Mouse (Mus musculus) embryonic facial prominence, embryonic 11.5 days (tissue): Measurements from ENCODE around the gene Scp2d1. TPM values are rescaled to one million over a fixed set of nuclear protein-coding genes. Genes with fewer than 3 reads are reported as not detected.
"Not testable (repeated sequence)": the region's sequence is repeated elsewhere in the genome, so short reads cannot be mapped to it uniquely, and the experiment has no call there.

Source experiments
- ATAC-seq: fragments of 200-750 bp; cut with Nextera tagmentation; replicated peaks from 2 replicates; pipeline ENCODE4 v1.8.0; 2017; ENCODE audit warnings: low read depth; ENCODE audit not compliant: insufficient number of reproducible peaks, low FRiP score, low TSS enrichment
- DNase-seq: peaks from one replicate; pipeline ENCODE4 v3.0.0-alpha.2; 2015; ENCODE audit warnings: low spot score
- H3K27ac ChIP-seq: fragments of 300-500 bp; sonication (generic); replicated peaks from 2 replicates; pipeline ENCODE4 v1.5.1; 2014; ENCODE audit warnings: mild to moderate bottlenecking, low read depth, low read length, control low read depth
- H3K27me3 ChIP-seq: fragments of 300-500 bp; sonication (generic); 2 replicates; pipeline ENCODE4 v1.6.1; 2014; ENCODE audit warnings: mild to moderate bottlenecking, low read length, moderate library complexity, mixed read lengths; ENCODE audit not compliant: control insufficient read depth, insufficient read depth
- H3K36me3 ChIP-seq: fragments of 300-500 bp; sonication (generic); replicated peaks from 2 replicates; pipeline ENCODE4 v1.6.1; 2014; ENCODE audit warnings: low read depth, mild to moderate bottlenecking, low read length, moderate library complexity, mixed read lengths; ENCODE audit not compliant: control insufficient read depth, insufficient read depth
- H3K4me1 ChIP-seq: fragments of 300-500 bp; sonication (generic); 2 replicates; pipeline ENCODE4 v1.6.1; 2014; ENCODE audit warnings: low read length, mixed read lengths; ENCODE audit not compliant: control insufficient read depth, insufficient read depth
- H3K4me2 ChIP-seq: fragments of 300-500 bp; sonication (generic); 2 replicates; pipeline ENCODE4 v1.6.1; 2014; ENCODE audit warnings: low read depth, mild to moderate bottlenecking, control low read depth, low read length, moderate library complexity
- H3K4me3 ChIP-seq: fragments of 300-500 bp; sonication (generic); 2 replicates; pipeline ENCODE4 v1.5.1; 2014; ENCODE audit warnings: low read depth, low read length, control low read depth
- H3K9ac ChIP-seq: fragments of 300-500 bp; sonication (generic); replicated peaks from 2 replicates; pipeline ENCODE4 v1.6.1; 2014; ENCODE audit warnings: mild to moderate bottlenecking, control low read depth, low read length
- H3K9me3 ChIP-seq: fragments of 300-500 bp; sonication (generic); replicated peaks from 2 replicates; pipeline ENCODE4 v1.6.1; 2016; ENCODE audit warnings: mild to moderate bottlenecking, low read length, inconsistent platforms, mixed read lengths; ENCODE audit not compliant: control insufficient read depth
- WGBS: fragments of 180-500 bp; shearing (Covaris S2); extraction: QIAGEN DNeasy Blood & Tissue Kit; methylation state at CpG from one replicate; pipeline ENCODE4 v1.1.7; 2014; 5-methylcytosine and 5-hydroxymethylcytosine counted together
- polyA plus RNA-seq: library from polyadenylated mRNA; unstranded; fragments of >200 nt; fragmentation: Nextera tagmentation; extraction: Ambion mirVana; gene quantifications from 2 replicates; pipeline ENCODE4 v1.2.1, GENCODE M21; 2014

Gene Scp2d1
- polyA plus RNA-seq, result not detected in 2 replicates

- H3K4me2 ChIP-seq, H3K4me1 ChIP-seq, H3K27ac ChIP-seq, H3K9ac ChIP-seq, H3K36me3 ChIP-seq, H3K4me3 ChIP-seq, H3K9me3 ChIP-seq, H3K27me3 ChIP-seq, DNase-seq, ATAC-seq: not testable (repeated sequence)
- 88% methylated on average over 6 of the region's 6 CpGs for WGBS
These were observed at the start of gene Scp2d1 for GRCm38 (mm10) chr2:144823356-144823755. Scp2d1 (plus strand) TSS chr2:144823656.

GRCm38 (mm10) chr2:144774636-144775160, 48.8 kb upstream of the Scp2d1 start:
- H3K4me2 ChIP-seq, result no peak overlapping the region
- no peak overlapping the region for H3K9ac ChIP-seq
- H3K36me3 ChIP-seq, result no peaks in the 10 kb centered on the region
- WGBS, result 84% methylated on average over 8 of the region's 8 CpGs
- no peak overlapping the region for H3K27ac ChIP-seq
- no peak overlapping the region for H3K4me3 ChIP-seq
- no peak for ATAC-seq
- no peak for DNase-seq
- no peaks in the 10 kb centered on the region for H3K4me1 ChIP-seq
- H3K27me3 ChIP-seq, result no peaks in the 10 kb centered on the region
- no peaks in the 10 kb centered on the region for H3K9me3 ChIP-seq

- Histone ChIP-seq H3K27me3 (no peaks in the 10 kb centered on the region), H3K9me3 (no peaks in the 10 kb centered on the region), H3K4me3 (no peak overlapping the region), H3K36me3 (no peaks in the 10 kb centered on the region), H3K27ac (no peak overlapping the region), H3K4me1 (no peaks in the 10 kb centered on the region), H3K9ac (no peak overlapping the region), H3K4me2 (no peak overlapping the region)
- ATAC-seq (no peak), DNase-seq (no peak)
- WGBS, result 80% methylated on average over 4 of the region's 4 CpGs
These were observed 47.8 kb upstream of the Scp2d1 start for GRCm38 (mm10) chr2:144775626-144776025.

- Histone ChIP-seq H3K4me1 (no peaks in the 10 kb centered on the region), H3K4me2 (no peak overlapping the region), H3K27ac (no peak overlapping the region), H3K9ac (no peak overlapping the region), H3K36me3 (no peaks in the 10 kb centered on the region), H3K4me3 (no peak overlapping the region), H3K27me3 (no peaks in the 10 kb centered on the region), H3K9me3 (no peaks in the 10 kb centered on the region)
- no peak for ATAC-seq
- no peak for DNase-seq
- WGBS, result 89% methylated on average over 7 of the region's 7 CpGs
These were observed 44.2 kb upstream of the Scp2d1 start for GRCm38 (mm10) chr2:144779263-144779662.

GRCm38 (mm10) chr2:144780731-144781130, 42.7 kb upstream of the Scp2d1 start:
- ATAC-seq (no peak), DNase-seq (no peak)
- Histone ChIP-seq H3K4me1 (no peaks in the 10 kb centered on the region), H3K4me2 (no peak overlapping the region), H3K9ac (no peak overlapping the region), H3K36me3 (no peaks in the 10 kb centered on the region), H3K9me3 (no peaks in the 10 kb centered on the region), H3K4me3 (no peak overlapping the region), H3K27me3 (no peaks in the 10 kb centered on the region), H3K27ac (no peak overlapping the region)
- 48% methylated on average over 5 of the region's 5 CpGs for WGBS

- Histone ChIP-seq H3K27me3 (no peaks in the 10 kb centered on the region), H3K4me1 (no peaks in the 10 kb centered on the region), H3K9ac (no peak overlapping the region), H3K4me2 (no peak overlapping the region), H3K9me3 (no peaks in the 10 kb centered on the region), H3K4me3 (no peak overlapping the region), H3K27ac (no peak overlapping the region), H3K36me3 (no peaks in the 10 kb centered on the region)
- 51% methylated on average over 3 of the region's 3 CpGs for WGBS
- DNase-seq (no peak), ATAC-seq (no peak)
These were observed 41.6 kb upstream of the Scp2d1 start for GRCm38 (mm10) chr2:144781871-144782270.

- 77% methylated on average over 4 of the region's 4 CpGs for WGBS
These were observed 41.0 kb upstream of the Scp2d1 start for GRCm38 (mm10) chr2:144782481-144782880.

GRCm38 (mm10) chr2:144783190-144783589, 40.3 kb upstream of the Scp2d1 start:
- no peak overlapping the region for H3K27ac ChIP-seq
- WGBS, result 91% methylated on average over 1 of the region's 1 CpGs

More at GRCm38 (mm10) chr2:144782481-144782880, 41.0 kb upstream of the Scp2d1 start:
- Histone ChIP-seq H3K4me2 (no peak overlapping the region), H3K36me3 (no peaks in the 10 kb centered on the region), H3K4me3 (no peak overlapping the region), H3K9me3 (no peaks in the 10 kb centered on the region), H3K27ac (no peak overlapping the region), H3K9ac (no peak overlapping the region), H3K27me3 (no peaks in the 10 kb centered on the region), H3K4me1 (no peaks in the 10 kb centered on the region)
- DNase-seq (no peak), ATAC-seq (no peak)

More at GRCm38 (mm10) chr2:144783190-144783589, 40.3 kb upstream of the Scp2d1 start:
- DNase-seq (no peak), ATAC-seq (no peak)
- H3K27me3 ChIP-seq, result no peaks in the 10 kb centered on the region
- H3K4me2 ChIP-seq, result no peak overlapping the region
- no peaks in the 10 kb centered on the region for H3K4me1 ChIP-seq
- H3K4me3 ChIP-seq, result no peak overlapping the region
- no peak overlapping the region for H3K9ac ChIP-seq
- H3K9me3 ChIP-seq, result no peaks in the 10 kb centered on the region
- H3K36me3 ChIP-seq, result no peaks in the 10 kb centered on the region
